Mouse (Mus musculus) midbrain, embryonic 11.5 days (tissue): ENCODE data around the gene Zfp652. TPM values are rescaled to one million over a fixed set of nuclear protein-coding genes. Genes with fewer than 3 reads are reported as not detected.

ENCODE experiments used
- ATAC-seq: fragments of 200-750 bp; cut with Nextera tagmentation; 2 replicates; pipeline ENCODE4 v1.8.0; 2017; ENCODE audit warnings: moderate TSS enrichment, moderate library complexity; ENCODE audit not compliant: low FRiP score
- DNase-seq: peaks from one replicate; pipeline ENCODE4 v3.0.0; 2015; ENCODE audit warnings: low spot score; ENCODE audit errors: missing footprints
- H3K27ac ChIP-seq: fragments of 300-500 bp; sonication (generic); 2 replicates; pipeline ENCODE4 v1.5.1; 2014; ENCODE audit warnings: low read depth, low read length
- H3K27me3 ChIP-seq: fragments of 300-500 bp; sonication (generic); 2 replicates; pipeline ENCODE4 v1.6.1; 2014; ENCODE audit warnings: mild to moderate bottlenecking, low read length, moderate library complexity, mixed read lengths; ENCODE audit not compliant: control insufficient read depth, insufficient read depth
- H3K36me3 ChIP-seq: fragments of 300-500 bp; sonication (generic); 2 replicates; pipeline ENCODE4 v1.6.1; 2014; ENCODE audit warnings: mild to moderate bottlenecking, low read length, moderate library complexity, mixed read lengths; ENCODE audit not compliant: control insufficient read depth, insufficient read depth
- H3K4me1 ChIP-seq: fragments of 300-500 bp; sonication (generic); 2 replicates; pipeline ENCODE4 v1.6.1; 2014; ENCODE audit warnings: low read length; ENCODE audit not compliant: control insufficient read depth, insufficient read depth
- H3K4me2 ChIP-seq: fragments of 300-500 bp; sonication (generic); 2 replicates; pipeline ENCODE4 v1.6.1; 2014; ENCODE audit warnings: mild to moderate bottlenecking, moderate library complexity
- H3K4me3 ChIP-seq: fragments of 300-500 bp; sonication (generic); 2 replicates; pipeline ENCODE4 v1.5.1; 2014; ENCODE audit warnings: low read depth, low read length
- H3K9ac ChIP-seq: fragments of 300-500 bp; sonication (generic); 2 replicates; pipeline ENCODE4 v1.6.1; 2014; ENCODE audit warnings: low read length
- H3K9me3 ChIP-seq: fragments of 300-500 bp; sonication (generic); 2 replicates; pipeline ENCODE4 v1.6.1; 2016; ENCODE audit warnings: low read length; ENCODE audit not compliant: control insufficient read depth
- WGBS: fragments of 180-500 bp; shearing (Covaris S2); extraction: QIAGEN DNeasy Blood & Tissue Kit; methylation state at CpG from one replicate; pipeline ENCODE4 v1.1.7; 2014; 5-methylcytosine and 5-hydroxymethylcytosine counted together
- polyA plus RNA-seq: library from polyadenylated mRNA; unstranded; fragments of >200 nt; fragmentation: Nextera tagmentation; extraction: Ambion mirVana; gene quantifications from 2 replicates; pipeline ENCODE4 v1.2.1, GENCODE M21; 2014

Zfp652 gene
- polyA plus RNA-seq, 1 experiment from 2014 or later, result 10.4 TPM

DNA sequence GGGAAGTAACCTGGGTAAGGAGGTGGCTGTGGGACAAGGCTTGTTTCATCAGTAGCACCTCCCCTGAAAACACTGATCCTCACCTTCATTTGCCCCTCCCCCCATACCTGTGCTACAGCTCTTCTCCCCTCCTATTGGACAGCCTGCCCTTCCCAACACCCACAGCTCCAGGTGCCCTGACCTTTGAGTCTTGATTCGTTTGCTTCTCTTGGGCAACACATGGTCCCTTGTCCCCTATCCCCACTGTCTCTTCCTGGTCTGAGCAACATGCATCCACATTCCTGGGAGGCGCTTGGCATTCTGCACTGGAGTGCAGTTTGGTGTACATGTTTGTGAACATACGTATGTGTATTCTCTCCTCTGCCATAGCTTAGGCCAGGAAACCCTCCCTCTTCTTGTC is 29.5 kb upstream of the Zfp652 start:
- H3K27me3 ChIP-seq, result no peaks in the 10 kb centered on the region
- H3K4me2 ChIP-seq, result no peak overlapping the region
- H3K27ac ChIP-seq, result no peak overlapping the region
- 93% methylated on average over 3 of the region's 3 CpGs for WGBS
- no peak for DNase-seq
- no peaks in the 10 kb centered on the region for H3K9me3 ChIP-seq
- H3K36me3 ChIP-seq, result peaks cover 2% of the 10 kb centered on the region
- H3K4me3 ChIP-seq, result no peak overlapping the region
- no peaks in the 10 kb centered on the region for H3K4me1 ChIP-seq
- no peak for ATAC-seq
- no peak overlapping the region for H3K9ac ChIP-seq

DNA sequence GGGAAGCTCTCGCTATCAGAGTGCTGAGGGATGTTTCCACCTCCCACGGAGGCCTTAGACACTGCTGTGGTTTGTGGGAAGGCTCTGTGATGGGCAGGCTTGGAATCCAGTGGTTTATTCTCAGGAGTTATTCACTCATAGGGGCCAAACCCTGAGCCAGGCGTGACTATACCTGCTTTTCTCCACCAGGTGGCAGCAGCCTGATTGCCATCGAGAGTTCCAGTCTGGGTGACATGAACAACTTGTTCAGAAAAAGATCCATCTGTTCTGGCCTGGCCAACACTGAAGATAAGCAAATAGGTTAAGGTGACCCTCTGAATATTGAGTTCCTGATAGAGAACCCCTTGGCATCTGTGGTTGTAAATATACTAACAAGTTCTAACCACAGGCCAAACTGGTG is 26.4 kb upstream of the Zfp652 start:
- no peak overlapping the region for H3K27ac ChIP-seq
- no peaks in the 10 kb centered on the region for H3K27me3 ChIP-seq
- no peaks in the 10 kb centered on the region for H3K9me3 ChIP-seq
- ATAC-seq, result no peak
- no peak overlapping the region for H3K4me2 ChIP-seq
- H3K4me3 ChIP-seq, result no peak overlapping the region
- DNase-seq, result peak; percentile 97
- 4% methylated on average over 4 of the region's 4 CpGs for WGBS
- no peaks in the 10 kb centered on the region; the same call in 1 of the 2 replicates for H3K36me3 ChIP-seq
- no peaks in the 10 kb centered on the region for H3K4me1 ChIP-seq
- no peak overlapping the region for H3K9ac ChIP-seq

DNA sequence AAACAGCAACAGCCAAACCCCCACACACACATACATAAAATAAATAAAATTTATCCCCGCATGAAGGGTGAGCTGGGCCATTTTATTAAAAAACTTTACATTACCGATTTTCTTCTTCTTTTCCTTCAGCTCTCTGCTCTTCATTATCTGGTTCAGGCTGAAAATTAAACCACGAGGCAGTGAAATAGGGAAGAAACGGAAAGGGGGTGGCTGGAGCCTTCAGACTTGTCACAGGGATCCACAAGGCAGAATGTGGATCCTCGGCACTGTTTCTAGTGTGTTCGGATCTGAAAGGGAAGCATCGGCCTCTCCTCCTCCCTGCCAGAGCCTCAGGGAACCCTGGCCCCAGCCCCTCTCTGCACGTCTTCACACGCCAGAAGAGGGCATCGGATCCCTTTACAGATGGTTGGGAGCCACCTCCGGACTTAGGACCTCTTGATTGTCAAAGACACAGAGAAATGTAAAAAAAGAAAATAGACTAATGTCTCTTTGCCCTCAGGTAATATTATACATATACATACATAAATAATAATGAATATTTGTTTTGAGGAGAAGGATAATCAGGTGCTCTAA is 25.3 kb upstream of the Zfp652 start:
- Histone ChIP-seq H3K4me3 (no peak overlapping the region), H3K36me3 (no peaks in the 10 kb centered on the region), H3K27ac (no peak overlapping the region), H3K4me2 (no peak overlapping the region), H3K9ac (no peak overlapping the region), H3K9me3 (no peaks in the 10 kb centered on the region), H3K27me3 (no peaks in the 10 kb centered on the region), H3K4me1 (no peaks in the 10 kb centered on the region)
- no peak for ATAC-seq
- DNase-seq, result no peak
- 44% methylated on average over 11 of the region's 11 CpGs for WGBS

DNA sequence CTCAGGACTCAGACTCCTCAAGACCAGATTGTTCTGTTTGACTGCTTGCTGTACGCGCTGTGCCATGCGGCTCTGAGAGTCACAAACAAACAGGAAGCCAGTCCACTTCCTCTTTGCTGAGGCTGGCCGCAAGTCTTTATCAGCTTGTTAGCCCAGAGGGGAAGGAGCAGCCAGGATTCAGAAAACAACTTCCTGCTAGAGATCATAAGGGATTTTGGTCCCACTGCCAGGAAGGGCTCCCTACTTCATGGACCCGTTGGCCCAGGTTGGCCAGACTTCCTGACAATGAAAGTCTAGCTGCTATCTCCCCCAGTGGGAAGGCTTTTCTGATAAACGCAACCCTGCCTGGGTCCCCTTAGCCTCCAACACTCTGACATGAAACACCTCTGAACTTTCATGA is 24.0 kb upstream of the Zfp652 start:
- H3K27me3 ChIP-seq, result no peaks in the 10 kb centered on the region
- H3K4me3 ChIP-seq, result no peak overlapping the region
- H3K4me2 ChIP-seq, result no peak overlapping the region
- DNase-seq (no peak), ATAC-seq (no peak)
- no peaks in the 10 kb centered on the region for H3K9me3 ChIP-seq
- WGBS, result 84% methylated on average over 6 of the region's 6 CpGs
- H3K36me3 ChIP-seq, result no peaks in the 10 kb centered on the region
- H3K9ac ChIP-seq, result 0 out of 2 replicates have a peak overlapping the region, but pooled peaks have one; percentile 5
- H3K4me1 ChIP-seq, result no peaks in the 10 kb centered on the region
- no peak overlapping the region for H3K27ac ChIP-seq

DNA sequence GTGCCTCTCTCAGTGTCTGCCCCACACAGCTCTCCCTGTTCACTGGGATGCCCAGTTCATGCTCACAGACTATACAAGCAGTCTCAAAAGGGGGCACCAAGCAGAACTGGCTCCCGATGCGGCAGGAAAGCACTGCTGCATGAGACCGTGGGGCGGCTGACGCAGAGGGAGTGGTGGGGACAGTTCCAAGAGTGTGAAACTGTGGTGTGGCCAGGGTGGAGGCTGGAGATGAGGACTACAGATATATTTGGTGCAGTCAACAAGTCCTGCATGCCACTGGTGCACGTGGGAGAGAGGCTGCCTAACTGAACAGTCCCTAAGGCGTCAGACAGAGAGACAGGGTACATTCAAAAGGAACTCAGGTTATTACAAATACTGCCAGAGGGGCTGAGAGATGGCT is 23.5 kb upstream of the Zfp652 start:
- no peak for DNase-seq
- Histone ChIP-seq H3K36me3 (no peaks in the 10 kb centered on the region), H3K9ac (no peak overlapping the region), H3K9me3 (no peaks in the 10 kb centered on the region), H3K4me3 (no peak overlapping the region), H3K4me1 (no peaks in the 10 kb centered on the region), H3K27me3 (no peaks in the 10 kb centered on the region), H3K4me2 (no peak overlapping the region), H3K27ac (no peak overlapping the region)
- WGBS, result 84% methylated on average over 7 of the region's 7 CpGs
- no peak for ATAC-seq

DNA sequence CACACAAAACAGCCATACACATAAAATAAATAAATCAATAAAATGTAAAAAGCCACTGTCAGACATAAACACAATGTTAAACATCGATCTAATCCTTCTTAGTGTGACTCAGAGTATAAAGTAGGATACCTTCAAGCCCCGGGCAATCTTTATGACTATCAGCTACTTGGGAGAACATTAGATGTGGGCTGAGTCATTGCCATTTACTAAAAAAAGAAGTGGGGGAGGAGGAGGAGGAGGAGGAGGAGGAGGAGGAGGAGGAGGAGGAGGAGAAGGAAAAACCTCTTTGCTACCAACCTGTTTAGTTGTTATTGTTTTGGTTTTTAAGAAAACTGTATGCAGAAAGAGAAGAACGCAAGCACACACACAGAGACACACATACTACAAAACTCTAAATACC is 22.9 kb upstream of the Zfp652 start:
- DNase-seq (no peak), ATAC-seq (no peak)
- Histone ChIP-seq H3K4me1 (no peaks in the 10 kb centered on the region), H3K9me3 (no peaks in the 10 kb centered on the region), H3K36me3 (no peaks in the 10 kb centered on the region), H3K27me3 (no peaks in the 10 kb centered on the region), H3K9ac (no peak overlapping the region), H3K27ac (no peak overlapping the region), H3K4me3 (no peak overlapping the region), H3K4me2 (no peak overlapping the region)
- 85% methylated on average over 3 of the region's 3 CpGs for WGBS

DNA sequence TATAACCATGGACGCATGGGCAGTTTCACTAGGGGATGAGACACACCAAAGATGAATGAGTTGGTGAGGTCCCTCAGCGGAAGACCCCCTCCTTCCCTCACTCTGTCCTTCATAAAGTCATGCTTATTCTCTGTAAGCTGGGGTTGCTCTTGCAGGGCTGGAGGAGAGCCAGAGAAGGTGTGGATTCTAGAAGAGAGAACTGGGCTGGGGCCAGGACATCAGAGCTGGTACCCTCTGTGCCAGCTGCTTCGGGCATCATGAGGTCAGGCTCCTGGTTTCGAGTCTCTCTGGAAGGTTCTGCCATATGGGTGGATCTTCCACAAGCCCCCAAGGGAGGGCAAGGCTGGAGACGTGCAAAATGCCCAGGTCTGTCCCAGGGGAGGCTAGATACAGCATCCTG is 13.9 kb upstream of the Zfp652 start:
- Histone ChIP-seq H3K9me3 (no peaks in the 10 kb centered on the region), H3K4me2 (no peak overlapping the region), H3K9ac (no peak overlapping the region), H3K27me3 (no peaks in the 10 kb centered on the region), H3K36me3 (no peaks in the 10 kb centered on the region), H3K4me3 (no peak overlapping the region), H3K4me1 (no peaks in the 10 kb centered on the region; the same call in 1 of the 2 replicates), H3K27ac (no peak overlapping the region)
- 83% methylated on average over 5 of the region's 5 CpGs for WGBS
- ATAC-seq (no peak), DNase-seq (peak; percentile 2)

DNA sequence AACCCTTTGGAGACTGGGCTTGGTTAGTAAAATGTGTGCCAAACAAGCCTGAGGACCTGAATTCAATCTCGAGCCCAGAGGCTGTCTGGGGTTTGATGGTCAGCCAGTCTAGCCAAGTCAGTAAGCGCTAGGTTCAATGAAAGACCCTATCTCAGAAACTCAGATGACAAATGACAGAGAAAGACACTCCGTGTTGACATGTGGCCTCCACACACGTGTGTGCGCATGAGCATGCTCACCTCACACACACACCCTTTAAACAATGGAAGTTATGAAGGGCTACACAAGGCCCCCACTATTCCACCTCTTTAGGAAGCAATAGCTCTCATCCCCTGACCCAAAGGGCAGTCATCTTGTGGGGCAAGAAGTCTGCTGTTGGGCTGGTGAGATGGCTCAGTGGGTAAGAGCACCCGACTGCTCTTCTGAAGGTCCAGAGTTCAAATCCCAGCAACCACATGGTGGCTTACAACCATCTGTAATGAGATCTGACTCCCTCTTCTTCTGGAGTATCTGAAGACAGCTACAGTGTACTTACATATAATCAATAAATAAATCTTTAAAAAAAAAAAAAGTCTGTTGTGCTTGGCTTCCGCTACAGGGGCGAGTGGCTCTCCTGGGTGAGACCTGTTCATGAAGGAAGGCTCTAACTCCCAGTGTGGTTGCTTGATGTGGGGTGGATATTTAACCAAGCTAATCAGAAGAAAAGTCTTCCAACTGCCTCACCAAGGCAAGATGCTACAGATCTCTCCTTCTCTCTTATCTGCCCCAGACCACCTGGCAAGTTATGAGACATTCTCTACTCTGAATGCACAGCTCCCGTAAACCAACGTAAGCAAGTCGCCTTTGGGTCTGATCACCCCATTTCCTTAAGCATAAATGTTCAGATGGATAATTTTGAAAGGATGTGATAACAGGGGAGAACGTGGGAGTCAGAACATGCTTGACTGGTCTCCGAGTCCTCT is 11.4 kb upstream of the Zfp652 start:
- Histone ChIP-seq H3K9me3 (no peaks in the 10 kb centered on the region), H3K4me2 (no peak overlapping the region), H3K27me3 (no peaks in the 10 kb centered on the region), H3K9ac (no peak overlapping the region), H3K4me3 (no peak overlapping the region), H3K36me3 (no peaks in the 10 kb centered on the region), H3K27ac (no peak overlapping the region), H3K4me1 (no peaks in the 10 kb centered on the region; the same call in 1 of the 2 replicates)
- WGBS, result 92% methylated on average over 13 of the region's 13 CpGs
- DNase-seq (peak; percentile 47), ATAC-seq (no peak)
